Mouse (Mus musculus): ENCODE data around the gene 1700010I14Rik. TPM values are rescaled to one million over a fixed set of nuclear protein-coding genes. Genes with fewer than 3 reads are reported as not detected.

1700010I14Rik gene
- polyA plus RNA-seq, 1 experiment from 2014 or later: 2.7 TPM

- no peak for ATAC-seq (ENCODE audit: low FRiP score)
- H3K27me3 ChIP-seq (ENCODE audit: control insufficient read depth, insufficient read depth, low read length): no peaks in the 10 kb centered on the region
- 0 out of 2 replicates have a peak, but pooled peaks cover 2% of the 10 kb centered on the region for H3K4me1 ChIP-seq (replicated peaks; ENCODE audit: control insufficient read depth, insufficient read depth, low read length)
- no peak overlapping the region for H3K4me3 ChIP-seq (ENCODE audit: low read depth, low read length)
- no peaks in the 10 kb centered on the region for H3K36me3 ChIP-seq (ENCODE audit: control insufficient read depth, insufficient read depth, low read length)
- H3K4me2 ChIP-seq (replicated peaks; ENCODE audit: low read depth, low read length): no peak overlapping the region
- no peak overlapping the region for H3K27ac ChIP-seq (ENCODE audit: low read depth, low read length)
- no peaks in the 10 kb centered on the region for H3K9me3 ChIP-seq (ENCODE audit: control insufficient read depth, low read length)
- no peak for DNase-seq (ENCODE audit: low spot score)
- 28% methylated on average over 12 of the region's 12 CpGs for whole genome bisulfite sequencing
- H3K9ac ChIP-seq (ENCODE audit: low read depth, low read length): no peak overlapping the region
These were observed 15.8 kb upstream of the 1700010I14Rik start for GRCm38 (mm10) chr17:8972152-8972854.

- H3K4me3 ChIP-seq (ENCODE audit: low read depth, low read length): no peak overlapping the region
- no peak for DNase-seq (ENCODE audit: low spot score)
- no peak overlapping the region for H3K27ac ChIP-seq (ENCODE audit: low read depth, low read length)
- no peak overlapping the region for H3K9ac ChIP-seq (ENCODE audit: low read depth, low read length)
- H3K9me3 ChIP-seq (ENCODE audit: control insufficient read depth, low read length): no peaks in the 10 kb centered on the region
- H3K4me2 ChIP-seq (replicated peaks; ENCODE audit: low read depth, low read length): no peak overlapping the region
- no peaks in the 10 kb centered on the region for H3K27me3 ChIP-seq (ENCODE audit: control insufficient read depth, insufficient read depth, low read length)
- WGBS: 72% methylated on average over 5 of the region's 5 CpGs
- no peaks in the 10 kb centered on the region for H3K36me3 ChIP-seq (ENCODE audit: control insufficient read depth, insufficient read depth, low read length)
- no peak for ATAC-seq (ENCODE audit: low FRiP score)
- 0 out of 2 replicates have a peak, but pooled peaks cover 2% of the 10 kb centered on the region for H3K4me1 ChIP-seq (replicated peaks; ENCODE audit: control insufficient read depth, insufficient read depth, low read length)
These were observed 14.8 kb upstream of the 1700010I14Rik start for GRCm38 (mm10) chr17:8973331-8973730.

GRCm38 (mm10) chr17:8974423-8974822 is 13.7 kb upstream of the 1700010I14Rik start:
- DNase-seq (ENCODE audit: low spot score) (no peak), ATAC-seq (ENCODE audit: low FRiP score) (no peak)
- 0 out of 2 replicates have a peak, but pooled peaks cover 2% of the 10 kb centered on the region for H3K4me1 ChIP-seq (replicated peaks; ENCODE audit: control insufficient read depth, insufficient read depth, low read length)
- no peak overlapping the region for H3K9ac ChIP-seq (ENCODE audit: low read depth, low read length)
- no peaks in the 10 kb centered on the region for H3K36me3 ChIP-seq (ENCODE audit: control insufficient read depth, insufficient read depth, low read length)
- H3K4me2 ChIP-seq (replicated peaks; ENCODE audit: low read depth, low read length): no peak overlapping the region
- WGBS: 64% methylated on average over 7 of the region's 7 CpGs
- H3K27ac ChIP-seq (ENCODE audit: low read depth, low read length): no peak overlapping the region
- no peaks in the 10 kb centered on the region for H3K27me3 ChIP-seq (ENCODE audit: control insufficient read depth, insufficient read depth, low read length)
- H3K4me3 ChIP-seq (ENCODE audit: low read depth, low read length): no peak overlapping the region
- H3K9me3 ChIP-seq (ENCODE audit: control insufficient read depth, low read length): no peaks in the 10 kb centered on the region

- no peaks in the 10 kb centered on the region for H3K27me3 ChIP-seq (ENCODE audit: control insufficient read depth, insufficient read depth, low read length)
- no peak overlapping the region for H3K4me2 ChIP-seq (replicated peaks; ENCODE audit: low read depth, low read length)
- ATAC-seq (ENCODE audit: low FRiP score): no peak
- 0 out of 2 replicates have a peak, but pooled peaks cover 2% of the 10 kb centered on the region for H3K4me1 ChIP-seq (replicated peaks; ENCODE audit: control insufficient read depth, insufficient read depth, low read length)
- no peak overlapping the region for H3K4me3 ChIP-seq (ENCODE audit: low read depth, low read length)
- H3K9ac ChIP-seq (ENCODE audit: low read depth, low read length): no peak overlapping the region
- DNase-seq (ENCODE audit: low spot score): no peak
- WGBS: 45% methylated on average over 6 of the region's 6 CpGs
- no peaks in the 10 kb centered on the region for H3K36me3 ChIP-seq (ENCODE audit: control insufficient read depth, insufficient read depth, low read length)
- H3K27ac ChIP-seq (ENCODE audit: low read depth, low read length): no peak overlapping the region
- no peaks in the 10 kb centered on the region for H3K9me3 ChIP-seq (ENCODE audit: control insufficient read depth, low read length)
These were observed 13.2 kb upstream of the 1700010I14Rik start for GRCm38 (mm10) chr17:8974823-8975397.

- H3K27me3 ChIP-seq (ENCODE audit: control insufficient read depth, insufficient read depth, low read length): no peaks in the 10 kb centered on the region
- WGBS: 91% methylated on average over 6 of the region's 6 CpGs
- DNase-seq (ENCODE audit: low spot score): no peak
These were observed 11.4 kb upstream of the 1700010I14Rik start for GRCm38 (mm10) chr17:8976745-8977144.

GRCm38 (mm10) chr17:8977271-8977670 is 10.9 kb upstream of the 1700010I14Rik start:
- Histone ChIP-seq H3K9ac (ENCODE audit: low read depth, low read length) (no peak overlapping the region), H3K27me3 (ENCODE audit: control insufficient read depth, insufficient read depth, low read length) (no peaks in the 10 kb centered on the region), H3K4me3 (ENCODE audit: low read depth, low read length) (no peak overlapping the region), H3K4me1 (replicated peaks; ENCODE audit: control insufficient read depth, insufficient read depth, low read length) (0 out of 2 replicates have a peak, but pooled peaks cover 2% of the 10 kb centered on the region), H3K36me3 (ENCODE audit: control insufficient read depth, insufficient read depth, low read length) (no peaks in the 10 kb centered on the region), H3K9me3 (ENCODE audit: control insufficient read depth, low read length) (no peaks in the 10 kb centered on the region), H3K4me2 (replicated peaks; ENCODE audit: low read depth, low read length) (no peak overlapping the region), H3K27ac (ENCODE audit: low read depth, low read length) (no peak overlapping the region)
- 77% methylated on average over 2 of the region's 2 CpGs for WGBS
- ATAC-seq (ENCODE audit: low FRiP score) (no peak), DNase-seq (ENCODE audit: low spot score) (no peak)

More at GRCm38 (mm10) chr17:8976745-8977144, 11.4 kb upstream of the 1700010I14Rik start:
- no peaks in the 10 kb centered on the region for H3K9me3 ChIP-seq (ENCODE audit: control insufficient read depth, low read length)
- H3K36me3 ChIP-seq (ENCODE audit: control insufficient read depth, insufficient read depth, low read length): no peaks in the 10 kb centered on the region
- no peak overlapping the region for H3K9ac ChIP-seq (ENCODE audit: low read depth, low read length)
- H3K4me2 ChIP-seq (replicated peaks; ENCODE audit: low read depth, low read length): no peak overlapping the region
- no peak overlapping the region for H3K4me3 ChIP-seq (ENCODE audit: low read depth, low read length)
- 0 out of 2 replicates have a peak, but pooled peaks cover 2% of the 10 kb centered on the region for H3K4me1 ChIP-seq (replicated peaks; ENCODE audit: control insufficient read depth, insufficient read depth, low read length)
- no peak overlapping the region for H3K27ac ChIP-seq (ENCODE audit: low read depth, low read length)
- ATAC-seq (ENCODE audit: low FRiP score): no peak

GRCm38 (mm10) chr17:8983576-8983975 is 4.6 kb upstream of the 1700010I14Rik start:
- no peak overlapping the region for H3K4me3 ChIP-seq (ENCODE audit: low read depth, low read length)
- ATAC-seq (ENCODE audit: low FRiP score): no peak
- no peak overlapping the region for H3K27ac ChIP-seq (ENCODE audit: low read depth, low read length)
- WGBS: 89% methylated on average over 2 of the region's 2 CpGs
- no peak overlapping the region for H3K9ac ChIP-seq (ENCODE audit: low read depth, low read length)
- H3K4me1 ChIP-seq (replicated peaks; ENCODE audit: control insufficient read depth, insufficient read depth, low read length): no peaks in the 10 kb centered on the region; the same call in 1 of the 2 replicates
- no peaks in the 10 kb centered on the region for H3K9me3 ChIP-seq (ENCODE audit: control insufficient read depth, low read length)
- no peaks in the 10 kb centered on the region for H3K27me3 ChIP-seq (ENCODE audit: control insufficient read depth, insufficient read depth, low read length)
- no peak overlapping the region for H3K4me2 ChIP-seq (replicated peaks; ENCODE audit: low read depth, low read length)
- DNase-seq (ENCODE audit: low spot score): no peak
- no peaks in the 10 kb centered on the region for H3K36me3 ChIP-seq (ENCODE audit: control insufficient read depth, insufficient read depth, low read length)

GRCm38 (mm10) chr17:8985714-8986113 is 2.4 kb upstream of the 1700010I14Rik start:
- no peaks in the 10 kb centered on the region for H3K36me3 ChIP-seq (ENCODE audit: control insufficient read depth, insufficient read depth, low read length)
- WGBS: 81% methylated on average over 5 of the region's 5 CpGs
- H3K4me1 ChIP-seq (replicated peaks; ENCODE audit: control insufficient read depth, insufficient read depth, low read length): no peaks in the 10 kb centered on the region; the same call in 1 of the 2 replicates
- no peaks in the 10 kb centered on the region for H3K9me3 ChIP-seq (ENCODE audit: control insufficient read depth, low read length)
- H3K9ac ChIP-seq (ENCODE audit: low read depth, low read length): no peak overlapping the region
- H3K27ac ChIP-seq (ENCODE audit: low read depth, low read length): no peak overlapping the region
- no peak overlapping the region for H3K4me3 ChIP-seq (ENCODE audit: low read depth, low read length)
- ATAC-seq (ENCODE audit: low FRiP score) (no peak), DNase-seq (ENCODE audit: low spot score) (no peak)
- H3K4me2 ChIP-seq (replicated peaks; ENCODE audit: low read depth, low read length): no peak overlapping the region
- no peaks in the 10 kb centered on the region for H3K27me3 ChIP-seq (ENCODE audit: control insufficient read depth, insufficient read depth, low read length)

GRCm38 (mm10) chr17:8986551-8986950 is 1.6 kb upstream of the 1700010I14Rik start:
- no peak for DNase-seq (ENCODE audit: low spot score)
- H3K4me1 ChIP-seq (replicated peaks; ENCODE audit: control insufficient read depth, insufficient read depth, low read length): no peaks in the 10 kb centered on the region; the same call in 1 of the 2 replicates
- ATAC-seq (ENCODE audit: low FRiP score): no peak
- 82% methylated on average over 2 of the region's 2 CpGs for WGBS
- no peak overlapping the region for H3K27ac ChIP-seq (ENCODE audit: low read depth, low read length)
- no peak overlapping the region for H3K9ac ChIP-seq (ENCODE audit: low read depth, low read length)
- H3K4me2 ChIP-seq (replicated peaks; ENCODE audit: low read depth, low read length): no peak overlapping the region
- H3K9me3 ChIP-seq (ENCODE audit: control insufficient read depth, low read length): no peaks in the 10 kb centered on the region
- no peak overlapping the region for H3K4me3 ChIP-seq (ENCODE audit: low read depth, low read length)
- no peaks in the 10 kb centered on the region for H3K36me3 ChIP-seq (ENCODE audit: control insufficient read depth, insufficient read depth, low read length)
- no peaks in the 10 kb centered on the region for H3K27me3 ChIP-seq (ENCODE audit: control insufficient read depth, insufficient read depth, low read length)

Data from hindbrain, embryonic 11.5 days (tissue).